Mouse (Mus musculus): Measurements from ENCODE around the gene H1foo. TPM values are rescaled to one million over a fixed set of nuclear protein-coding genes. Genes with fewer than 3 reads are reported as not detected.

The H1foo gene
- polyA plus RNA-seq, 1 experiment: not detected

GRCm38 (mm10) chr6:115966227-115966966 lies 21.7 kb downstream of the H1foo start:
- TF ChIP-seq GATA1 (IDR thresholded peaks at IDR 0.05; ENCODE audit: low read length): no peak

GRCm38 (mm10) chr6:115967291-115967880 lies 22.6 kb downstream of the H1foo start:
- no peak for TF ChIP-seq GATA1 (IDR thresholded peaks at IDR 0.05; ENCODE audit: low read length)

- TF ChIP-seq GATA1 (IDR thresholded peaks at IDR 0.05; ENCODE audit: low read length): no peak
Measured at GRCm38 (mm10) chr6:115968086-115968485, 23.3 kb downstream of the H1foo start.

- no peak for TF ChIP-seq GATA1 (IDR thresholded peaks at IDR 0.05; ENCODE audit: low read length)
Measured at GRCm38 (mm10) chr6:115968700-115969099, 24.0 kb downstream of the H1foo start.

GRCm38 (mm10) chr6:115969103-115969502 lies 24.4 kb downstream of the H1foo start:
- no peak for TF ChIP-seq GATA1 (IDR thresholded peaks at IDR 0.05; ENCODE audit: low read length)

- TF ChIP-seq GATA1 (IDR thresholded peaks at IDR 0.05; ENCODE audit: low read length): no peak
Measured at GRCm38 (mm10) chr6:115969952-115970351, 25.2 kb downstream of the H1foo start.

- TF ChIP-seq GATA1 (IDR thresholded peaks at IDR 0.05; ENCODE audit: low read length): no peak
Measured at GRCm38 (mm10) chr6:115971273-115972060, 26.7 kb downstream of the H1foo start.

- no peak for TF ChIP-seq GATA1 (IDR thresholded peaks at IDR 0.05; ENCODE audit: low read length)
Measured at GRCm38 (mm10) chr6:115972083-115972764, 27.5 kb downstream of the H1foo start.

GRCm38 (mm10) chr6:115973139-115973875 lies 28.6 kb downstream of the H1foo start:
- no peak for TF ChIP-seq GATA1 (IDR thresholded peaks at IDR 0.05; ENCODE audit: low read length)

- TF ChIP-seq GATA1 (IDR thresholded peaks at IDR 0.05; ENCODE audit: low read length): no peak
Measured at GRCm38 (mm10) chr6:115973881-115974662, 29.3 kb downstream of the H1foo start.

- TF ChIP-seq GATA1 (IDR thresholded peaks at IDR 0.05; ENCODE audit: low read length): no peak
Measured at GRCm38 (mm10) chr6:115975606-115976005, 30.9 kb downstream of the H1foo start.

GRCm38 (mm10) chr6:115977810-115978209 lies 33.1 kb downstream of the H1foo start:
- no peak for TF ChIP-seq GATA1 (IDR thresholded peaks at IDR 0.05; ENCODE audit: low read length)

- no peak for TF ChIP-seq GATA1 (IDR thresholded peaks at IDR 0.05; ENCODE audit: low read length)
Measured at GRCm38 (mm10) chr6:115978596-115978995, 33.9 kb downstream of the H1foo start.

GRCm38 (mm10) chr6:115982889-115983288 lies 38.2 kb downstream of the H1foo start:
- no peak for TF ChIP-seq GATA1 (IDR thresholded peaks at IDR 0.05; ENCODE audit: low read length)

Measured in G1E-ER4 (cell line).